Mouse (Mus musculus) telencephalon, adult 2 months (tissue): ENCODE data around the gene Etv6.
A peak's percentile ranks its signal among the peaks of the same experiment; 100 is the strongest.
"Not testable (repeated sequence)": the region's sequence is repeated elsewhere in the genome, so short reads cannot be mapped to it uniquely, and the experiment has no call there.

Experiments
- DNase-seq: peaks from one replicate; pipeline ENCODE4 v3.0.0-alpha.2; 2011; ENCODE audit warnings: low read depth, low spot score

Etv6 gene

DNA sequence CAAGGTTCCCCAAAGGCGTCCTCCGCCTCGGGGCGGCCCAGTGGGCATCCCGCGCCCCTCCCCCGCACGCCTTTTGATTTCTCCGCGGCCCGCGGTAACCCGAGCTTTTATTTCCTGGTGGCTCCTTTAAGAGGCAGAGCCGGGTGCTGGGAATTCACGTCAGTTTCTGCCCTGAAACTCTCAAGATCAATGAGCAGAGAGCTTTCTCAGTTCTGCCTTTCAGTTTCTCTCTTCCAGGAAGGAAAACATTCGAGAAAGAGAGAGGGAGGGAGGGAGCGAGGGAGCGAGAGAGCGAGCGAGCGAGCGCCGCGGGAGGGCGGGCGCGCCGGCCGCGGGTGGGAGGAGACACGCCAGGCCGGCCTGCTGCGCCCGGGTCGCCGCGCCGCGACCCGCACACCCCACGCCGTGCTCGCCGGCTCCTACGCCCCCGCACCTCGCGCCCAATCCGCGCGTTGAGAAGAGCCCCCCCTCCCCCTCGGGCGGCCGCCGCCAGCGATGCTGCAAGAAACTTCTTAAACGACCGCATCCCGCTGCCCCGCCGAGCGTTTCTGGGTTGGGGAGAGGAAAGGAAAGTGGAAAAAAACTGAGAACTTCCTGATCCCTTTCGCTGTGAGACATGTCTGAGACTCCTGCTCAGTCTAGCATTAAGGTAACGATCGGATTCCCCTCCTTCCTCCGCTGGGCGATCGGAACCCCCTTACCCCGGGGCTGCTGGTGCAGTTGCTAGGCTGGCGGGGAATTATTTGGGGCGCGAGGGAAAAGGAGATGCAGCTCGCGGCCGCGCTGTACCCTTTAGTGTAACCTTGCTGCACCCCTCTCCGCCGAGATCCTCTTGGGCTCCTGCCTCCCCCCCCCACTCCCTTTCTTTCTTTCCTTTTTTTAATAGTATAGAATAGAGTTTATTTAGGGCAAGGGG, at the start of gene Etv6:
Etv6 (plus strand) TSS at position 211 of the 916 bp plus-strand sequence.
- DNase-seq, result peak; percentile 86

DNA sequence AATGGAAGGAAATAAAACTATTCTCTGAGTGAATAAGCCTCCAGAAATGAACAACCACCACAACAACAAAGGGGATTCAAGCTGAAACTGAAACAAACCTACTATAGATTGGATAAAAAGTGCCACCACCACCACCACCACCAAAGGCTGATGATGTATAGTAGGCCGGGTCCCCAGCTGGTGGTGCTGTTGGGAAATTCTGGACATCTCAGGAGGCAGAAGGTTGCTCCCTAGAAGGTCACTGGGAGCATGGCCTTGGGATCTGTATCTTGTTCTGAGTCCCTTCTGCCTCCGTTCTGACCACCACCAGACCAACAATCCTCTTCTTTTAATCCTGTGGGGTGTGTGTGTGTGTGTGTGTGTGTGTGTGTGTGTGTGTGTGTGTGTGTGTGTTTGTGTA, 49.3 kb upstream of the Etv6 start:
- no peak for DNase-seq

DNA sequence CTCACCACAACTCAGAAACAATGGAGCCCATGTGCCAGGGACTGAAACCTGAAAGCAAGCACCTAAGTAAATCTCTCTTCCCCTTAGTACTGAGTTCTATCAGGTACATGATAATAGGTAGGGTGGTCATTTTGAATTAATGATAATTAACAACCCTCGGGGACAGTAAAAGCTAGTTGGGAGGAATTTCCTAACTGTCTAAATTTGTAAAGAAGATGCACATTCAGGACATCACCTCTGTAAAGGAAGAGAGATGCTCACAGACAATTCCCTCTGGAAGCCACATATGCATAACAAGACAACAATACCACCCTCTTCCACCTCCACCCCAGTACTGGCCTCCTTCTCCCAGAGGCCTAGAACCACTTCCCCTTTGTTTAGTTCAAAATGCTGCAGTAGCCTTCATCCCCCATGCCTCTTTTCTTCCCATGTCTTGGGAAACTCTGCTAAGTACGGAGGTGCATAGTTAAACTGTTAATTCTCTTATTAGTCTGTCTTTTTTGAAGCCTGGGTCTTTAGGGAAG, 48.4 kb upstream of the Etv6 start:
- DNase-seq, result no peak

DNA sequence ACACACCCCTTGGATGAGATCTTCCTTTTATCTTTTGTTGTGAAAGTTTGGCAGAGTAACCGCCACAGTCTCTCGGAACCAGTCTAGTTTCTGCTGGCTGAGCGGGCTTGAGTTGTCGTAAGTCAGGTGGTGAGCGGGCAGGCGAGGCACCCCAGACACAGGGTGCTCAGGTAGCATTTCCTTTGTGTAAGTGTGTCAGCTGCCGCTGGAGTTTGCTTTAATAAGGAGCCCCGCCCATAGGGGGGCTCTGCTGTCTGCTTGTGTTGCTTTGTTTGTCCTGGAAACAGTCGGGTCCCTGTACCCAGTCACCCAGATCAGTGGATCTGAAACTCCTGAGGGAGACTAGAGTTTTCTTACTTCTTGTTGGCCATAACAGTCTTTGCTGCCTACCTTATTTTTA, 47.5 kb upstream of the Etv6 start:
- DNase-seq, result no peak

DNA sequence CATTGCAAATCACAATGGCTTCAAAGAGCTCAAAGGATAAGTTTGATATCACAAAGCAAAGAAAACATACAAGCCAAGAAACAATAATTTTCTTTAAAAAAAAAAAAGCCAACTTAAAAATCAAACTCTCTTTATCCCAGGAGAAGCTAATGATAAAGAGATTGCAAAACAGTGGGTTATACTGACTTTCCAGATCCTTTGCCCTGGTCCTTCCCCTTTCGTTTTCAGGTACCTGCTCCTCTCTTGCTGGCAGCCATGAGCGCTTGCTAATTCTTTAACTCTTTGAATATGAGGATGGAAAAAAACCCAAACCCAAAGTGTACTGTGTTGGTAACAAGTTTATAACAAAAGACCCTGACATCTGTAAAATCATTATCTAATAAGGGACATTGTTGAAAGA, 38.0 kb upstream of the Etv6 start:
- DNase-seq, result no peak

GRCm38 (mm10) chr6:133997935-133998334, 37.6 kb upstream of the Etv6 start:
- DNase-seq, result no peak

- DNase-seq, result not testable (repeated sequence)
Measured at GRCm38 (mm10) chr6:134014488-134015110, 20.9 kb upstream of the Etv6 start.

DNA sequence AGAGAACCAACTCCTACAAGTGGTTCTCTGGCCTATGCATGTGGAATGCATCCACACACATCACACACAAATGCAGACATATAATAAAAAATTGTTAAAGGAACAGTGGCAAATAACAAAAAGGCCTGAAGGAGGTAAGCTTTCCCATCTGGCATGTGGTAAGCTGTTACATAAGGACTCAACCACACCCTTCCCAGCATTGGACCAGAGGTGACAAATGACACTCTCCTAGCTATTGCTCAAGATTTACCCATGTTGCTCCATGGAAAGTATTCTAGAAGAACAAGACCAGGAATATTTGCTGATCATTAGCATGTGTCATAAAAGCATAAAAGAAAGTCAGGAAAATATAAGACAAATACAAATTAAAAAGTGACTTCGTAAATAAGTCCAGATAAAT, 16.7 kb upstream of the Etv6 start:
- DNase-seq, result no peak

GRCm38 (mm10) chr6:134020821-134021220, 14.7 kb upstream of the Etv6 start:
- DNase-seq, result no peak

DNA sequence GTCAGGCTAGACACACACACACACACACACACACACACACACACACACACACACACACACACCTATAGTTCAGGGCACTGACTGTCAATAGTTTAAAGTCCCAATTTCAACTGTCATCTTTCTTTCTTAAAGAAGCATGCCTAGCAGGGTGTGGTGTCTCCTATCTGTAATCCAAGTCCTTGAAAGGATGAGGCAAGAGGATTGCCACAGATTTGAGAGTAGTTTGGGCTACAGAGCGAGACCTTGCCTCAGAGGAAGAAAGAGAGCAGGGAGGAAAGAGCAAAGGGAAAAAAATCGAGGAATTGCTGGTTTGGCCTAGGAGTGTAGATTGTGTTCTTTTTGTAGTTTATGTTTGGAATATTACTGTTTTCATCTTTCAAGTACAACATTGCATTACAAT, 9.2 kb upstream of the Etv6 start:
- no peak for DNase-seq

GRCm38 (mm10) chr6:134027022-134027421, 8.5 kb upstream of the Etv6 start:
- no peak for DNase-seq

DNA sequence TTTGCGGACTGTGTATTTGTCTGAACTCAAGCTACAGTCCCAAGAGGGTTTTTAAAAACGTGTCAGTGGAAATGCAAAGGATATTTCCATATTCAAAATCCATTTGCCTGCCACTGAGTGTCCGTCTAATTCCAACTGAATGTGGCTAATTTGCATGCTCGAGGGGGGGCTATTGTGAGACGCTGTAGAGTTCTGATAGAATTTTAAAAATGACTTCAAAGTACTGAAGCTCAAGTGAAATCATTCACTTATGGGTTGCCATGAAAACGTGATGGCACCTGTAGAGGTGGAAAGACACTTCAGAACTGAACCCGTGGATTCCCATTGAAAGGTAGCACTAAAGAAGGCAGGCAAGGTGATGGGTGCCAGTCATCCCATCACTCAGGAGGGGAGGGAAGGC, 3.0 kb upstream of the Etv6 start:
- no peak for DNase-seq

DNA sequence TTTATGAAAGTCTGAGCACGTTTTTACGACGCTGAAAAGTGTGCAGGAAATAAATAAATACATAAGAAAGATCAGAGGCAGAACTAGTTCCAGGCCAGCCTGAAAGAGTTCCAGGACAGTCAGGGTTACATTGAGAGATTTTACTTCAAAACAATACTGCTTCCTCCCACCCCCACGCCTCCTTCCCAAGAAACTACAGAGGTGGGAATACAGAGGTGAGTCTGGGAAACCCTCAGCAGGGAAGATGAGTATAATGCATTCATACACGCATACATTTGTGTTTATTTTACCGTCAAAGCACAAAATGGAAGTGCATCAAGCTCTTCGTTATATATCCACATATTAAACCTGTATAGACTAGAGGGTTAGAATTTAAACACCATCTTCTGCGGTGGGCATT, 1.1 kb upstream of the Etv6 start:
- DNase-seq, result no peak

GRCm38 (mm10) chr6:134034904-134035489, 503 bp upstream of the Etv6 start:
- no peak for DNase-seq

GRCm38 (mm10) chr6:134036491-134036911, 1.0 kb downstream of the Etv6 start:
- DNase-seq, result no peak

GRCm38 (mm10) chr6:134036951-134037431, 1.5 kb downstream of the Etv6 start:
- DNase-seq, result no peak

GRCm38 (mm10) chr6:134037960-134038359, 2.5 kb downstream of the Etv6 start:
- DNase-seq, result no peak

- DNase-seq, result no peak
Measured at GRCm38 (mm10) chr6:134038881-134039280, 3.4 kb downstream of the Etv6 start.

GRCm38 (mm10) chr6:134039351-134039750, 3.9 kb downstream of the Etv6 start:
- DNase-seq, result no peak

DNA sequence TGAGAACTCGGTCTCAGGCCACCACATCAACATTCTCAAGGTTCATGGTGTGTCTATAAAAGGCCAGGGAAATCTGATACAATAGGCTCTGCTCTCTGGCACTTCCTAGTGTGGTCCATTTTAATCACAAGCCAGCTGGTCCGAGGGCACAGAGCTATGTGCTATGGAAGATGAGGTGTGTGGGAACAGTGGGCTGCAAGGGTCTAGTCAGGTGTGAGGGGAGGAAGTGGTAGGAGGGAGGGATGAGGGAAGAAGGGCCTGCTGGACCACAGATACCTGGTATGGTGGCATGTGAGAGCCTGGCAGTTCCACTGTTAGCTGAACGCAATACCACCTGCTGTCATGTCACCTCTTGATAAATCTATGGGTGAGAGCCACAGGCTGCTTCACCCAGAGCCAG, 4.8 kb downstream of the Etv6 start:
- DNase-seq, result no peak

DNA sequence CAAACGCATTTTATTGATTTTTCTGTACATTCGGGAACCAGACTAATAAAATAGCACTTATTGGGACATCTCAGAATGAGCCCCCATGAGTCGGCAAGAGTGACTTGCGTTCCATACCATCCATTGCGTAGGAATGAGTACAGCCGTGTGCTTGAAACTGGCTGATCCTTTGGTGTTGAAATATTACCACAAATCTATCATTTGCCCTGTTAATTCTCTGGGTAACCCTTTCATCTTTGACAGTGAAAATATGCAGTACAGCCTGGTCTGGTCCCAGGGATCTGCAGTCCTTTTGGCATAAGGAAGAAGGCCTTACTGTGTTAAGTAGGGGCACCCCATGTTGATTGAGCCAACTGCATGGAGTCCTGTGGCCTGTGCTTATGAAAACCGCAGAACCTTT, 5.8 kb downstream of the Etv6 start:
- DNase-seq, result no peak

GRCm38 (mm10) chr6:134041916-134042315, 6.4 kb downstream of the Etv6 start:
- DNase-seq, result no peak
